Mouse (Mus musculus): ENCODE measurements at regions not wholly inside any gene's neighbourhood (a gene's known extent, or its start where the extent isn't known, plus 50 kb on each side); places are given as distances from the start of the nearest gene placed in this dataset.

GRCm38 (mm10) chr10:38458975-38459374, 362.6 kb downstream of the Rfpl4b start:
- ATAC-seq (ENCODE audit: low FRiP score, low TSS enrichment) = no peak
- Histone ChIP-seq H3K27me3 (ENCODE audit: control insufficient read depth, insufficient read depth, low read length) (no peaks in the 10 kb centered on the region), H3K9ac (ENCODE audit: low read length) (no peak overlapping the region), H3K4me2 (replicated peaks; ENCODE audit: low read depth) (no peak overlapping the region), H3K4me1 (replicated peaks; ENCODE audit: control insufficient read depth, insufficient read depth) (no peaks in the 10 kb centered on the region), H3K27ac (replicated peaks) (no peak overlapping the region), H3K4me3 (ENCODE audit: low read depth, low read length) (no peak overlapping the region), H3K9me3 (ENCODE audit: control insufficient read depth, low read length) (no peaks in the 10 kb centered on the region), H3K36me3 (ENCODE audit: control insufficient read depth, insufficient read depth, low read length) (no peaks in the 10 kb centered on the region)
- WGBS = 52% methylated on average over 3 of the region's 3 CpGs
- DNase-seq (ENCODE audit: low spot score) = no peak
- TF ChIP-seq CTCF (IDR thresholded peaks at IDR 0.05; ENCODE audit: low read depth) (no peak), EP300 (optimal IDR thresholded peaks at IDR 0.05) (no peak)

DNA sequence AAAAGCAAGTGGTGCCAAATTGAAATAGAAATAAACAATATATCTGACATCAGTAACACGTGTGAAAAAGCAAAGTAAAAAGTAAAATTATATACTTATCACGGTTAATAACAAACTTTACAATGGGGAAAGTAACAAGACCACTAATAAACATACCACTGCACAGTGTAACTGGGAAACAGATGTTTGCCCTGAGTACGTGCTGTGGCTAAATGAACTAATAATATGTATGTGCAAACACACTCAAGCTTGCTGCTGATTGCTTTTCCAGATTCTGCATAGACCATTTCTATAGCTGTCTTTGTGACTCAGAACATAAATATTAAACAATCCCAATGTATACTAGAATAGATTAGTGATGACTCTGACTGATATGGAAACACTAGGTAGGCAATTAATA, 363.2 kb downstream of the Rfpl4b start:
- Histone ChIP-seq H3K4me2 (replicated peaks; ENCODE audit: low read depth) (no peak overlapping the region), H3K9me3 (ENCODE audit: control insufficient read depth, low read length) (no peaks in the 10 kb centered on the region), H3K27ac (replicated peaks) (no peak overlapping the region), H3K27me3 (ENCODE audit: control insufficient read depth, insufficient read depth, low read length) (no peaks in the 10 kb centered on the region), H3K4me3 (ENCODE audit: low read depth, low read length) (no peak overlapping the region), H3K36me3 (ENCODE audit: control insufficient read depth, insufficient read depth, low read length) (no peaks in the 10 kb centered on the region), H3K9ac (ENCODE audit: low read length) (no peak overlapping the region), H3K4me1 (replicated peaks; ENCODE audit: control insufficient read depth, insufficient read depth) (no peaks in the 10 kb centered on the region)
- 37% methylated on average over 3 of the region's 3 CpGs for WGBS
- no peak for DNase-seq (ENCODE audit: low spot score)
- ATAC-seq (ENCODE audit: low FRiP score, low TSS enrichment) = no peak
- TF ChIP-seq CTCF (IDR thresholded peaks at IDR 0.05; ENCODE audit: low read depth) (no peak), EP300 (optimal IDR thresholded peaks at IDR 0.05) (no peak)

GRCm38 (mm10) chr10:38456786-38457185, 364.8 kb downstream of the Rfpl4b start:
- TF ChIP-seq EP300 (optimal IDR thresholded peaks at IDR 0.05) = no peak
- TF ChIP-seq CTCF (IDR thresholded peaks at IDR 0.05; ENCODE audit: low read depth) = no peak
- Histone ChIP-seq H3K27me3 (ENCODE audit: control insufficient read depth, insufficient read depth, low read length) (no peaks in the 10 kb centered on the region), H3K4me3 (ENCODE audit: low read depth, low read length) (no peak overlapping the region), H3K4me1 (replicated peaks; ENCODE audit: control insufficient read depth, insufficient read depth) (no peaks in the 10 kb centered on the region), H3K27ac (replicated peaks) (no peak overlapping the region), H3K4me2 (replicated peaks; ENCODE audit: low read depth) (no peak overlapping the region), H3K36me3 (ENCODE audit: control insufficient read depth, insufficient read depth, low read length) (no peaks in the 10 kb centered on the region), H3K9ac (ENCODE audit: low read length) (no peak overlapping the region), H3K9me3 (ENCODE audit: control insufficient read depth, low read length) (no peaks in the 10 kb centered on the region)
- ATAC-seq (ENCODE audit: low FRiP score, low TSS enrichment) (no peak), DNase-seq (ENCODE audit: low spot score) (no peak)

DNA sequence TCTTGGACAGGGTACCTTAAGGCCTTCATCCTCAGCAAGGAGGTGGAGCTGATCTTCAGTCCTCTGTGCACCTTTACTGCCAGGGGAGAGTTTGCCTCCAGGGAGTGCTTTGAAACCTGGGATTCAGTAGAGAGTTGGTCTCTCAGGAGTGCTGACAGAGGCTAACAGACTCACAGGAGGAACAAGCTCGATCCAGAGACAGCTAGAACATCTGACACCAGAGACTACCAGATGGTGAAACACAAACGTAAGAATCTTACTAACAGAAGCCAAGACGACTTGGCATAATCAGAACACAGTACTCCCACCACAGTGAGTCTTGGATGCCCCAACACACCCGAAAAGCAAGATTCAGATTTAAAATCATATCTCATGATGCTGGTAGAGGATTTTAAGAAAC, 372.3 kb downstream of the Rfpl4b start:
- H3K4me3 ChIP-seq (ENCODE audit: low read depth, low read length) = no peak overlapping the region
- no peak for TF ChIP-seq CTCF (IDR thresholded peaks at IDR 0.05; ENCODE audit: low read depth)
- no peak for TF ChIP-seq EP300 (optimal IDR thresholded peaks at IDR 0.05)
- DNase-seq (ENCODE audit: low spot score) = no peak
- no peak for ATAC-seq (ENCODE audit: low FRiP score, low TSS enrichment)
- H3K9ac ChIP-seq (ENCODE audit: low read length) = no peak overlapping the region
- no peaks in the 10 kb centered on the region for H3K36me3 ChIP-seq (ENCODE audit: control insufficient read depth, insufficient read depth, low read length)
- no peak overlapping the region for H3K4me2 ChIP-seq (replicated peaks; ENCODE audit: low read depth)
- H3K27ac ChIP-seq (replicated peaks) = no peak overlapping the region
- H3K27me3 ChIP-seq (ENCODE audit: control insufficient read depth, insufficient read depth, low read length) = no peaks in the 10 kb centered on the region
- H3K9me3 ChIP-seq (ENCODE audit: control insufficient read depth, low read length) = no peaks in the 10 kb centered on the region
- H3K4me1 ChIP-seq (replicated peaks; ENCODE audit: control insufficient read depth, insufficient read depth) = no peaks in the 10 kb centered on the region
- 76% methylated on average over 4 of the region's 4 CpGs for WGBS

DNA sequence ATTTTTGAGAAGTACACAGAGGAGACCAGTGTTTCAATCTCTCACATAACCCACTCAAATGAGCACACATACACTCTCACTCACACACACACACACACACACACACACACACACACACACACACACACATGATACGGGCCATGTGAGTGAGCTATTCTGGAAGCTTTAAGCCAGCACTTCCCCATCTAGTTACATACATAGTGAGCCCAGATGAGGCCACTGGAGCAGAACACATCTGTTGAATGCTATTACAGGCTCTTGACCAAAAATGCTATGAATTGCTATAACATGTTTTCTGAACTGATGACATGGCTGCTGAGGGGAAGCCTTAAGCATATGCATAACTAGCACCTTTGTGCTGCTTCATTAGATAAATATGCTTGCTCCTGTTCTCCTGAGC, 373.9 kb downstream of the Rfpl4b start:
- Histone ChIP-seq H3K4me1 (replicated peaks; ENCODE audit: control insufficient read depth, insufficient read depth) (no peaks in the 10 kb centered on the region), H3K36me3 (ENCODE audit: control insufficient read depth, insufficient read depth, low read length) (no peaks in the 10 kb centered on the region), H3K4me3 (ENCODE audit: low read depth, low read length) (no peak overlapping the region), H3K27me3 (ENCODE audit: control insufficient read depth, insufficient read depth, low read length) (no peaks in the 10 kb centered on the region), H3K27ac (replicated peaks) (no peak overlapping the region), H3K4me2 (replicated peaks; ENCODE audit: low read depth) (no peak overlapping the region), H3K9me3 (ENCODE audit: control insufficient read depth, low read length) (no peaks in the 10 kb centered on the region), H3K9ac (ENCODE audit: low read length) (no peak overlapping the region)
- TF ChIP-seq EP300 (optimal IDR thresholded peaks at IDR 0.05) = no peak
- TF ChIP-seq CTCF (IDR thresholded peaks at IDR 0.05; ENCODE audit: low read depth) = no peak
- ATAC-seq (ENCODE audit: low FRiP score, low TSS enrichment) (no peak), DNase-seq (ENCODE audit: low spot score) (no peak)
- 79% methylated on average over 1 of the region's 1 CpGs for WGBS

GRCm38 (mm10) chr10:38447256-38447655, 374.3 kb downstream of the Rfpl4b start:
- no peak overlapping the region for H3K4me3 ChIP-seq (ENCODE audit: low read depth, low read length)
- no peak overlapping the region for H3K9ac ChIP-seq (ENCODE audit: low read length)
- H3K36me3 ChIP-seq (ENCODE audit: control insufficient read depth, insufficient read depth, low read length) = no peaks in the 10 kb centered on the region
- no peak for ATAC-seq (ENCODE audit: low FRiP score, low TSS enrichment)
- H3K27ac ChIP-seq (replicated peaks) = no peak overlapping the region
- no peaks in the 10 kb centered on the region for H3K27me3 ChIP-seq (ENCODE audit: control insufficient read depth, insufficient read depth, low read length)
- no peak for TF ChIP-seq CTCF (IDR thresholded peaks at IDR 0.05; ENCODE audit: low read depth)
- TF ChIP-seq EP300 (optimal IDR thresholded peaks at IDR 0.05) = no peak
- H3K9me3 ChIP-seq (ENCODE audit: control insufficient read depth, low read length) = no peaks in the 10 kb centered on the region
- H3K4me1 ChIP-seq (replicated peaks; ENCODE audit: control insufficient read depth, insufficient read depth) = no peaks in the 10 kb centered on the region
- no peak for DNase-seq (ENCODE audit: low spot score)
- no peak overlapping the region for H3K4me2 ChIP-seq (replicated peaks; ENCODE audit: low read depth)

Measured in stomach, postnatal 0 days (tissue).